Mouse (Mus musculus) cerebellum, adult 9-11 months (tissue): ENCODE measurements at regions not wholly inside any gene's neighbourhood (a gene's known extent, or its start where the extent isn't known, plus 50 kb on each side); places are given as distances from the start of the nearest gene placed in this dataset.

Source experiments
- DNase-seq: peaks from one replicate; pipeline ENCODE4 v3.0.0; 2022

GRCm38 (mm10) chr1:77220322-77220590 is 294.6 kb downstream of the Epha4 start:
- DNase-seq = no peak

- DNase-seq = no peak
Measured at GRCm38 (mm10) chr1:77220783-77221182, 294.1 kb downstream of the Epha4 start.

- DNase-seq = no peak
Measured at GRCm38 (mm10) chr1:77221900-77222299, 293.0 kb downstream of the Epha4 start.

GRCm38 (mm10) chr1:77226546-77226945 is 288.3 kb downstream of the Epha4 start:
- DNase-seq = no peak

GRCm38 (mm10) chr1:77226991-77227515 is 287.8 kb downstream of the Epha4 start:
- DNase-seq = no peak

- DNase-seq = no peak
Measured at GRCm38 (mm10) chr1:77227800-77228199, 287.1 kb downstream of the Epha4 start.

GRCm38 (mm10) chr1:77229561-77229960 is 285.3 kb downstream of the Epha4 start:
- no peak for DNase-seq

- no peak for DNase-seq
Measured at GRCm38 (mm10) chr1:77233010-77233409, 281.9 kb downstream of the Epha4 start.

- DNase-seq = no peak
Measured at GRCm38 (mm10) chr1:77244642-77245041, 270.2 kb downstream of the Epha4 start.

- no peak for DNase-seq
Measured at GRCm38 (mm10) chr1:77246047-77246446, 268.8 kb downstream of the Epha4 start.

- no peak for DNase-seq
Measured at GRCm38 (mm10) chr1:77254276-77254675, 260.6 kb downstream of the Epha4 start.

GRCm38 (mm10) chr1:77256115-77256842 is 258.6 kb downstream of the Epha4 start:
- no peak for DNase-seq

GRCm38 (mm10) chr1:77258730-77259310 is 256.1 kb downstream of the Epha4 start:
- DNase-seq = no peak

- DNase-seq = no peak
Measured at GRCm38 (mm10) chr1:77259789-77260188, 255.1 kb downstream of the Epha4 start.

- no peak for DNase-seq
Measured at GRCm38 (mm10) chr1:77261678-77262077, 253.2 kb downstream of the Epha4 start.

- no peak for DNase-seq
Measured at GRCm38 (mm10) chr1:77265677-77266076, 249.2 kb downstream of the Epha4 start.

GRCm38 (mm10) chr1:77267311-77268003 is 247.4 kb downstream of the Epha4 start:
- no peak for DNase-seq

- DNase-seq = no peak
Measured at GRCm38 (mm10) chr1:77275297-77275696, 239.6 kb downstream of the Epha4 start.

- DNase-seq = no peak
Measured at GRCm38 (mm10) chr1:77279566-77279965, 235.3 kb downstream of the Epha4 start.

GRCm38 (mm10) chr1:77280373-77281038 is 234.4 kb downstream of the Epha4 start:
- no peak for DNase-seq

- DNase-seq = no peak
Measured at GRCm38 (mm10) chr1:77281741-77282140, 233.1 kb downstream of the Epha4 start.

GRCm38 (mm10) chr1:77298713-77299132 is 216.2 kb downstream of the Epha4 start:
- DNase-seq = no peak

GRCm38 (mm10) chr1:77300806-77301205 is 214.1 kb downstream of the Epha4 start:
- DNase-seq = no peak

GRCm38 (mm10) chr1:77304770-77305169 is 210.1 kb downstream of the Epha4 start:
- no peak for DNase-seq
